Mouse (Mus musculus): ENCODE measurements around the gene Zp2. TPM values are rescaled to one million over a fixed set of nuclear protein-coding genes. Genes with fewer than 3 reads are reported as not detected.
A peak's percentile ranks its signal among the peaks of the same experiment; 100 is the strongest.

Gene Zp2
- polyA plus RNA-seq, 1 experiment from 2014 or later: not detected

GRCm38 (mm10) chr7:120095180-120095579 is 49.9 kb downstream of the Zp2 start, which contains the start of gene Dnah3:
Gene Dnah3, minus strand, starts transcription at chr7:120095280.
- Histone ChIP-seq H3K4me1 (ENCODE audit: control insufficient read depth, insufficient read depth, low read length) (no peaks in the 10 kb centered on the region), H3K27ac (ENCODE audit: low read length) (no peak within 1 kb of the TSS), H3K36me3 (ENCODE audit: control insufficient read depth, insufficient read depth, low read length) (no peaks in the 10 kb centered on the region), H3K4me3 (ENCODE audit: low read depth, low read length) (no peak within 1 kb of the TSS), H3K9me3 (replicated peaks; ENCODE audit: control insufficient read depth, low read length, poor library complexity, severe bottlenecking) (no peaks in the 10 kb centered on the region), H3K9ac (ENCODE audit: low read depth, low read length) (no peak within 1 kb of the TSS), H3K27me3 (ENCODE audit: control insufficient read depth, insufficient read depth, low read depth, low read length) (no peaks in the 10 kb centered on the region), H3K4me2 (ENCODE audit: low read length) (no peak within 1 kb of the TSS)
- no peak for ATAC-seq
- WGBS: 94% methylated on average over 6 of the region's 6 CpGs

GRCm38 (mm10) chr7:120094216-120094615 is 50.9 kb downstream of the Zp2 start:
- Histone ChIP-seq H3K9ac (ENCODE audit: low read depth, low read length) (no peak overlapping the region), H3K4me2 (ENCODE audit: low read length) (no peak overlapping the region), H3K36me3 (ENCODE audit: control insufficient read depth, insufficient read depth, low read length) (no peaks in the 10 kb centered on the region), H3K27ac (ENCODE audit: low read length) (no peak overlapping the region), H3K4me3 (ENCODE audit: low read depth, low read length) (no peak overlapping the region), H3K4me1 (ENCODE audit: control insufficient read depth, insufficient read depth, low read length) (no peaks in the 10 kb centered on the region), H3K27me3 (ENCODE audit: control insufficient read depth, insufficient read depth, low read depth, low read length) (no peaks in the 10 kb centered on the region), H3K9me3 (replicated peaks; ENCODE audit: control insufficient read depth, low read length, poor library complexity, severe bottlenecking) (no peaks in the 10 kb centered on the region)
- 98% methylated on average over 3 of the region's 3 CpGs for WGBS
- no peak for ATAC-seq

- peak; percentile 39; the same call in 1 of the 2 replicates for ATAC-seq
- H3K36me3 ChIP-seq (ENCODE audit: control insufficient read depth, insufficient read depth, low read length): no peaks in the 10 kb centered on the region
Observed at GRCm38 (mm10) chr7:120093033-120093432, 52.1 kb downstream of the Zp2 start.

GRCm38 (mm10) chr7:120080177-120080576 is 64.9 kb downstream of the Zp2 start:
- H3K27me3 ChIP-seq (ENCODE audit: control insufficient read depth, insufficient read depth, low read depth, low read length): no peaks in the 10 kb centered on the region
- H3K4me2 ChIP-seq (ENCODE audit: low read length): no peak overlapping the region
- WGBS: 84% methylated on average over 3 of the region's 3 CpGs
- no peak overlapping the region for H3K4me3 ChIP-seq (ENCODE audit: low read depth, low read length)
- no peak overlapping the region for H3K27ac ChIP-seq (ENCODE audit: low read length)
- ATAC-seq: no peak
- no peaks in the 10 kb centered on the region for H3K9me3 ChIP-seq (replicated peaks; ENCODE audit: control insufficient read depth, low read length, poor library complexity, severe bottlenecking)
- no peaks in the 10 kb centered on the region for H3K4me1 ChIP-seq (ENCODE audit: control insufficient read depth, insufficient read depth, low read length)
- H3K9ac ChIP-seq (ENCODE audit: low read depth, low read length): no peak overlapping the region
- H3K36me3 ChIP-seq (ENCODE audit: control insufficient read depth, insufficient read depth, low read length): no peaks in the 10 kb centered on the region

More at GRCm38 (mm10) chr7:120093033-120093432, 52.1 kb downstream of the Zp2 start:
- no peak overlapping the region for H3K4me2 ChIP-seq (ENCODE audit: low read length)
- H3K27ac ChIP-seq (ENCODE audit: low read length): no peak overlapping the region
- H3K4me3 ChIP-seq (ENCODE audit: low read depth, low read length): no peak overlapping the region
- H3K9ac ChIP-seq (ENCODE audit: low read depth, low read length): no peak overlapping the region
- no peaks in the 10 kb centered on the region for H3K27me3 ChIP-seq (ENCODE audit: control insufficient read depth, insufficient read depth, low read depth, low read length)
- WGBS: 5% methylated on average over 5 of the region's 5 CpGs
- no peaks in the 10 kb centered on the region for H3K9me3 ChIP-seq (replicated peaks; ENCODE audit: control insufficient read depth, low read length, poor library complexity, severe bottlenecking)
- H3K4me1 ChIP-seq (ENCODE audit: control insufficient read depth, insufficient read depth, low read length): no peaks in the 10 kb centered on the region

Other genes with a start within 250 kb of the Zp2 start
- gene Lyrm1, start 249.4 kb downstream of the Zp2 start, polyA plus RNA-seq (2015; fragmentation: Nextera tagmentation; extraction: Ambion mirVana): 22.3 and 23.8 TPM in 2 replicates
- gene Dcun1d3, start 249.0 kb downstream of the Zp2 start, polyA plus RNA-seq (2015; fragmentation: Nextera tagmentation; extraction: Ambion mirVana): 19.1 and 19.8 TPM in 2 replicates
- 0.11 and 0.15 TPM in 2 replicates for gene Dnah3, start 50.0 kb downstream of the Zp2 start, polyA plus RNA-seq (2015; fragmentation: Nextera tagmentation; extraction: Ambion mirVana)
- 12.9 and 31.7 TPM in 2 replicates for gene Tmem159, start 42.9 kb downstream of the Zp2 start, polyA plus RNA-seq (2015; fragmentation: Nextera tagmentation; extraction: Ambion mirVana)
- gene Anks4b, start 28.6 kb upstream of the Zp2 start, polyA plus RNA-seq (2015; fragmentation: Nextera tagmentation; extraction: Ambion mirVana): not detected in 2 replicates
- 19.0 and 32.3 TPM in 2 replicates for gene Crym, start 56.8 kb upstream of the Zp2 start, polyA plus RNA-seq (2015; fragmentation: Nextera tagmentation; extraction: Ambion mirVana)
- not detected in 2 replicates for gene Abca14, start 58.7 kb upstream of the Zp2 start, polyA plus RNA-seq (2015; fragmentation: Nextera tagmentation; extraction: Ambion mirVana)
- not detected in 2 replicates for gene Abca15, start 183.4 kb upstream of the Zp2 start, polyA plus RNA-seq (2015; fragmentation: Nextera tagmentation; extraction: Ambion mirVana)